Mouse (Mus musculus): ENCODE measurements around the gene Olfr419. TPM values are rescaled to one million over a fixed set of nuclear protein-coding genes. Genes with fewer than 3 reads are reported as not detected.

Olfr419 gene
- total and polyA plus RNA-seq, 3 experiments = 0.31 TPM; not detected in 2

DNA sequence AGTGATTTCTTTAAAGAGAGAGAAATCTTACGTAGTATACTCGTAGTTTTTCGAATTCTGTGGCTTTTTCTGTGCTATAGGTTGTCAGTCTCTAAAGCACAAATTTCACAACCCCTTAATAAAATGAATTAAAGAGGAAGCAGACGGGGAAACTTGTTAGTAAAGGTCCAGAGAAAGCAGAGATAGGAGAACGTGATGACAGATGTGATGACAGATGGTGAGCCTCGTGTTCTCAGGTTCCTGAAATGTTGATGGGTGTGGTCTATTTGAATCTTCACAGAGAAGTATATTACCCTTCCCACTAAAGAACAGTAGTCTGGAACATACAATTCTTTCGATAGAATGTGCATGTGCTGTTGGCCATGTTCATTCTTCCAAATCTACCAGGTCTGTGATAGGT lies 47.2 kb downstream of the Olfr419 start:
- no peak for DNase-seq (ENCODE audit: low read depth, low spot score)
- Histone ChIP-seq H3K27me3 (ENCODE audit: control insufficient read depth in 1 of 2, insufficient read depth in 2 of 2, low read length in 2 of 2) (no peaks in the 10 kb centered on the region), H3K79me2 (ENCODE audit: control insufficient read depth, insufficient read depth, low read length, poor library complexity) (no peaks in the 10 kb centered on the region), H3K4me1 (ENCODE audit: control insufficient read depth in 1 of 2, insufficient read depth in 2 of 2, low read length in 2 of 2) (no peaks in the 10 kb centered on the region), H3K36me3 (ENCODE audit: control insufficient read depth in 1 of 2, insufficient read depth in 2 of 2, low read length in 2 of 2) (peaks cover 0 to 38% of the 10 kb centered on the region in 2 experiments; a peak in 2 of 4 replicates), H3K9ac (ENCODE audit: control insufficient read depth, low read depth, low read length, poor library complexity, severe bottlenecking) (no peak overlapping the region), H3K4me3 (ENCODE audit: control insufficient read depth in 1 of 2, insufficient read depth in 1 of 2, low read depth in 2 of 2, low read length in 2 of 2) (no peak overlapping the region), H3K9me3 (replicated peaks; ENCODE audit: insufficient read depth, low read length) (no peaks in the 10 kb centered on the region), H3K27ac (ENCODE audit: control insufficient read depth, low read depth, low read length) (no peak overlapping the region)
- TF ChIP-seq ZC3H11A (IDR thresholded peaks at IDR 0.05; ENCODE audit: low read depth, low read length) (no peak), ZKSCAN1 (IDR thresholded peaks at IDR 0.05; ENCODE audit: low read depth, low read length) (no peak), TBP (IDR thresholded peaks at IDR 0.05; ENCODE audit: low read depth, low read length) (no peak), SIN3A (IDR thresholded peaks at IDR 0.05; ENCODE audit: low read length) (no peak), ZNF384 (IDR thresholded peaks at IDR 0.05; ENCODE audit: low read depth, low read length) (no peak), NELFE (IDR thresholded peaks at IDR 0.05; ENCODE audit: low read depth, low read length) (no peak), KAT2A (conservative IDR thresholded peaks at IDR 0.05; ENCODE audit: low read depth, low read length) (no peak), ETS1 (IDR thresholded peaks at IDR 0.05; ENCODE audit: low read depth, low read length) (no peak), MAFK (IDR thresholded peaks at IDR 0.05; ENCODE audit: borderline replicate concordance, low read depth, low read length) (no peak), TCF12 (IDR thresholded peaks at IDR 0.05; ENCODE audit: low read depth, low read length) (no peak), MYC (IDR thresholded peaks at IDR 0.05; ENCODE audit: low read depth, low read length) (no peak), MXI1 (IDR thresholded peaks at IDR 0.05; ENCODE audit: low read depth, low read length) (no peak), POLR2AphosphoS5 (IDR thresholded peaks at IDR 0.05; ENCODE audit: borderline replicate concordance, low read depth, low read length) (no peak), UBTF (IDR thresholded peaks at IDR 0.05; ENCODE audit: borderline replicate concordance, insufficient read depth, low read depth, low read length) (no peak), GATA1 (IDR thresholded peaks at IDR 0.05; ENCODE audit: low read depth, low read length) (no peak)

Other genes starting within 250 kb of the Olfr419 start
- not detected in 2 replicates for gene Ifi205, start 220.3 kb downstream of the Olfr419 start, total RNA-seq (2012; rRNA removed)
- not detected for gene Ifi205, start 220.3 kb downstream of the Olfr419 start, polyA plus RNA-seq (2012; ENCODE audit: insufficient read depth in 1 of 2, insufficient read length in 2 of 2, low read depth in 1 of 2, low replicate concordance in 2 of 2, missing spikeins in 1 of 2)
- gene Olfr433, start 211.4 kb downstream of the Olfr419 start, total RNA-seq (2012; rRNA removed) = not detected in 2 replicates
- gene Olfr433, start 211.4 kb downstream of the Olfr419 start, polyA plus RNA-seq (2012; ENCODE audit: insufficient read depth in 1 of 2, insufficient read length in 2 of 2, low read depth in 1 of 2, low replicate concordance in 2 of 2, missing spikeins in 1 of 2) = not detected
- gene Olfr432, start 202.9 kb downstream of the Olfr419 start, total RNA-seq (2012; rRNA removed) = not detected in 2 replicates
- not detected for gene Olfr432, start 202.9 kb downstream of the Olfr419 start, polyA plus RNA-seq (2012; ENCODE audit: insufficient read depth in 1 of 2, insufficient read length in 2 of 2, low read depth in 1 of 2, low replicate concordance in 2 of 2, missing spikeins in 1 of 2)
- not detected in 2 replicates for gene Olfr430, start 185.5 kb downstream of the Olfr419 start, total RNA-seq (2012; rRNA removed)
- not detected for gene Olfr430, start 185.5 kb downstream of the Olfr419 start, polyA plus RNA-seq (2012; ENCODE audit: insufficient read depth in 1 of 2, insufficient read length in 2 of 2, low read depth in 1 of 2, low replicate concordance in 2 of 2, missing spikeins in 1 of 2)
- not detected in 2 replicates for gene Olfr429, start 167.7 kb downstream of the Olfr419 start, total RNA-seq (2012; rRNA removed)
- not detected for gene Olfr429, start 167.7 kb downstream of the Olfr419 start, polyA plus RNA-seq (2012; ENCODE audit: insufficient read depth in 1 of 2, insufficient read length in 2 of 2, low read depth in 1 of 2, low replicate concordance in 2 of 2, missing spikeins in 1 of 2)
- gene Olfr427, start 155.2 kb downstream of the Olfr419 start, total RNA-seq (2012; rRNA removed) = not detected in 2 replicates
- not detected for gene Olfr427, start 155.2 kb downstream of the Olfr419 start, polyA plus RNA-seq (2012; ENCODE audit: insufficient read depth in 1 of 2, insufficient read length in 2 of 2, low read depth in 1 of 2, low replicate concordance in 2 of 2, missing spikeins in 1 of 2)
- gene Olfr231, start 130.9 kb downstream of the Olfr419 start, total RNA-seq (2012; rRNA removed) = not detected in 2 replicates
- gene Olfr231, start 130.9 kb downstream of the Olfr419 start, polyA plus RNA-seq (2012; ENCODE audit: insufficient read depth in 1 of 2, insufficient read length in 2 of 2, low read depth in 1 of 2, low replicate concordance in 2 of 2, missing spikeins in 1 of 2) = not detected
- gene Olfr424, start 120.5 kb downstream of the Olfr419 start, total RNA-seq (2012; rRNA removed) = not detected in 2 replicates
- not detected for gene Olfr424, start 120.5 kb downstream of the Olfr419 start, polyA plus RNA-seq (2012; ENCODE audit: insufficient read depth in 1 of 2, insufficient read length in 2 of 2, low read depth in 1 of 2, low replicate concordance in 2 of 2, missing spikeins in 1 of 2)
- gene Olfr420, start 96.4 kb downstream of the Olfr419 start, total RNA-seq (2012; rRNA removed) = not detected in 2 replicates
- gene Olfr420, start 96.4 kb downstream of the Olfr419 start, polyA plus RNA-seq (2012; ENCODE audit: insufficient read depth in 1 of 2, insufficient read length in 2 of 2, low read depth in 1 of 2, low replicate concordance in 2 of 2, missing spikeins in 1 of 2) = not detected
- gene Spta1, start 79.3 kb downstream of the Olfr419 start, total RNA-seq (2012; rRNA removed) = 39.1 and 43.5 TPM in 2 replicates
- gene Spta1, start 79.3 kb downstream of the Olfr419 start, polyA plus RNA-seq (2012; ENCODE audit: insufficient read depth in 1 of 2, insufficient read length in 2 of 2, low read depth in 1 of 2, low replicate concordance in 2 of 2, missing spikeins in 1 of 2) = 10 to 100 TPM; 46.1 to 98.0 TPM
- gene Mptx1, start 78.5 kb upstream of the Olfr419 start, total RNA-seq (2012; rRNA removed) = not detected in 2 replicates
- gene Mptx1, start 78.5 kb upstream of the Olfr419 start, polyA plus RNA-seq (2012; ENCODE audit: insufficient read depth in 1 of 2, insufficient read length in 2 of 2, low read depth in 1 of 2, low replicate concordance in 2 of 2, missing spikeins in 1 of 2) = not detected
- gene Olfr417, start 113.1 kb upstream of the Olfr419 start, total RNA-seq (2012; rRNA removed) = 0.12 TPM in 1 of 2 replicates, not detected in the other
- gene Olfr417, start 113.1 kb upstream of the Olfr419 start, polyA plus RNA-seq (2012; ENCODE audit: insufficient read depth in 1 of 2, insufficient read length in 2 of 2, low read depth in 1 of 2, low replicate concordance in 2 of 2, missing spikeins in 1 of 2) = under 1 TPM in 1 of 2 experiments, not detected in 1; 0.07 TPM
- gene Olfr248, start 139.0 kb upstream of the Olfr419 start, total RNA-seq (2012; rRNA removed) = not detected in 2 replicates
- gene Olfr248, start 139.0 kb upstream of the Olfr419 start, polyA plus RNA-seq (2012; ENCODE audit: insufficient read depth in 1 of 2, insufficient read length in 2 of 2, low read depth in 1 of 2, low replicate concordance in 2 of 2, missing spikeins in 1 of 2) = not detected
- gene Olfr414, start 172.0 kb upstream of the Olfr419 start, total RNA-seq (2012; rRNA removed) = 0.23 TPM in 1 of 2 replicates, not detected in the other
- gene Olfr414, start 172.0 kb upstream of the Olfr419 start, polyA plus RNA-seq (2012; ENCODE audit: insufficient read depth in 1 of 2, insufficient read length in 2 of 2, low read depth in 1 of 2, low replicate concordance in 2 of 2, missing spikeins in 1 of 2) = under 1 TPM in 1 of 2 experiments, not detected in 1; 0.11 TPM
- not detected in 2 replicates for gene Olfr220, start 190.0 kb upstream of the Olfr419 start, total RNA-seq (2012; rRNA removed)
- not detected for gene Olfr220, start 190.0 kb upstream of the Olfr419 start, polyA plus RNA-seq (2012; ENCODE audit: insufficient read depth in 1 of 2, insufficient read length in 2 of 2, low read depth in 1 of 2, low replicate concordance in 2 of 2, missing spikeins in 1 of 2)
- gene Fmn2, start 249.8 kb upstream of the Olfr419 start, total RNA-seq (2012; rRNA removed) = not detected in 2 replicates
- not detected for gene Fmn2, start 249.8 kb upstream of the Olfr419 start, polyA plus RNA-seq (2012; ENCODE audit: insufficient read depth in 1 of 2, insufficient read length in 2 of 2, low read depth in 1 of 2, low replicate concordance in 2 of 2, missing spikeins in 1 of 2)